Mouse (Mus musculus): ENCODE measurements around the gene Olfr569. TPM values are rescaled to one million over a fixed set of nuclear protein-coding genes. Genes with fewer than 3 reads are reported as not detected.

Gene Olfr569
- not detected in 2 replicates for polyA plus RNA-seq (2014; fragmentation: Nextera tagmentation; extraction: Ambion mirVana)

GRCm38 (mm10) chr7:102890782-102891181 is at the start of gene Olfr569:
Olfr569 (minus strand) TSS chr7:102890882.
- no peak within 1 kb of the TSS for H3K4me3 ChIP-seq (ENCODE audit: low read depth, low read length)
- DNase-seq (ENCODE audit: low spot score) (no peak), ATAC-seq (replicated peaks; ENCODE audit: low FRiP score, low TSS enrichment, low read depth) (no peak)
- no peaks in the 10 kb centered on the region for H3K27me3 ChIP-seq (replicated peaks; ENCODE audit: control insufficient read depth, insufficient read depth, low read length)
- H3K27ac ChIP-seq (ENCODE audit: low read depth), result no peak within 1 kb of the TSS
- H3K36me3 ChIP-seq (ENCODE audit: control insufficient read depth, insufficient read depth, low read length), result no peaks in the 10 kb centered on the region
- H3K9me3 ChIP-seq (ENCODE audit: control insufficient read depth, low read length), result no peaks in the 10 kb centered on the region
- H3K4me1 ChIP-seq (replicated peaks; ENCODE audit: control insufficient read depth, insufficient read depth, low read length), result no peaks in the 10 kb centered on the region
- no peak within 1 kb of the TSS for H3K4me2 ChIP-seq (ENCODE audit: low read length)
- WGBS, result 53% methylated on average over 3 of the region's 3 CpGs
- no peak within 1 kb of the TSS for H3K9ac ChIP-seq (ENCODE audit: low read length)

DNA sequence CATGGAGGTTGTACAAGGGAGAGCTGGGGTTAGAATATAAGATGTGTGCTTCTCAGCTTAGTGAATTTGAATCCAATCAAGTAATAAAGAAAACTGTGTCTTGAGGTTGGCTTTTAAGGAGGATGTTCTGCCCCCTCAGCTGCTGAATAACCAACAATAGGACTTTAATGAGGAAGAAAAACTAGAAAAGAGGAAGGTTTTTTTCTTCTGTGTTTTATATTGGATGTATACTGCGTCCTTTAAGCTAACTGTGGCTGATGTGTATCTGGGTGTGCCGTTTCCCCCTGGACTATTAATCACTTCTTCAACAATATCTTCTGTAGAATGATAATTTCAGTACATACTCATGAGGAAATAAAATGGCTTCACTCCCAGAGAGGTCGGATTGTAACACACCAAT is 36.4 kb upstream of the Olfr569 start:
- ATAC-seq (replicated peaks; ENCODE audit: low FRiP score, low TSS enrichment, low read depth) (no peak), DNase-seq (ENCODE audit: low spot score) (no peak)
- no peaks in the 10 kb centered on the region for H3K4me1 ChIP-seq (replicated peaks; ENCODE audit: control insufficient read depth, insufficient read depth, low read length)
- H3K9me3 ChIP-seq (ENCODE audit: control insufficient read depth, low read length), result no peaks in the 10 kb centered on the region
- H3K27ac ChIP-seq (ENCODE audit: low read depth), result no peak overlapping the region
- H3K36me3 ChIP-seq (ENCODE audit: control insufficient read depth, insufficient read depth, low read length), result no peaks in the 10 kb centered on the region
- no peaks in the 10 kb centered on the region for H3K27me3 ChIP-seq (replicated peaks; ENCODE audit: control insufficient read depth, insufficient read depth, low read length)
- H3K4me2 ChIP-seq (ENCODE audit: low read length), result no peak overlapping the region
- no peak overlapping the region for H3K4me3 ChIP-seq (ENCODE audit: low read depth, low read length)
- WGBS, result 71% methylated on average over 3 of the region's 3 CpGs
- no peak overlapping the region for H3K9ac ChIP-seq (ENCODE audit: low read length)

DNA sequence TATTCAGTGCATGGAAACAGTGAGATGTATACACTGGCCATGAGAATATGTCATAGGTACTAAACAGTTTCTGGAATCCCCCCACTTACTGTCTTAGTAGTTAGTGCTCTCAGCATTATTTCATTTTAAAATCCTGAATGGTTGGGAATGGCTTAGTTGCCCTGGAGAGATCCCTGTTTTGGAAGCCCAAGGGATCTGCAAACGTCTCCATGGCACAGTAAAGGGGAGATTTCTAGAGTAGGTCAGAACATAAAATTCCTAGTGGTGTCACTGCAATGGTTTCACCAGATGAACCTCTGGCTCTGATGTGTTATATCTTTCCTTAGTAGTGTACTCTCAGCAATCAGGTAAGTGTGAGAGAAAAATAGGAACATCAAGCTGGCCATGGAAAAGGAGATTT is 33.4 kb upstream of the Olfr569 start, which contains the start of gene Olfr572:
Gene Olfr572 (plus strand): TSS at position 301 of the 400 bp plus-strand sequence.
- 59% methylated on average over 1 of the region's 1 CpGs for WGBS
- no peaks in the 10 kb centered on the region for H3K27me3 ChIP-seq (replicated peaks; ENCODE audit: control insufficient read depth, insufficient read depth, low read length)
- H3K27ac ChIP-seq (ENCODE audit: low read depth), result no peak within 1 kb of the TSS
- ATAC-seq (replicated peaks; ENCODE audit: low FRiP score, low TSS enrichment, low read depth), result no peak
- no peak within 1 kb of the TSS for H3K4me2 ChIP-seq (ENCODE audit: low read length)
- no peaks in the 10 kb centered on the region for H3K36me3 ChIP-seq (ENCODE audit: control insufficient read depth, insufficient read depth, low read length)
- H3K9ac ChIP-seq (ENCODE audit: low read length), result no peak within 1 kb of the TSS
- no peaks in the 10 kb centered on the region for H3K4me1 ChIP-seq (replicated peaks; ENCODE audit: control insufficient read depth, insufficient read depth, low read length)
- H3K4me3 ChIP-seq (ENCODE audit: low read depth, low read length), result no peak within 1 kb of the TSS
- H3K9me3 ChIP-seq (ENCODE audit: control insufficient read depth, low read length), result no peaks in the 10 kb centered on the region
- DNase-seq (ENCODE audit: low spot score), result no peak

DNA sequence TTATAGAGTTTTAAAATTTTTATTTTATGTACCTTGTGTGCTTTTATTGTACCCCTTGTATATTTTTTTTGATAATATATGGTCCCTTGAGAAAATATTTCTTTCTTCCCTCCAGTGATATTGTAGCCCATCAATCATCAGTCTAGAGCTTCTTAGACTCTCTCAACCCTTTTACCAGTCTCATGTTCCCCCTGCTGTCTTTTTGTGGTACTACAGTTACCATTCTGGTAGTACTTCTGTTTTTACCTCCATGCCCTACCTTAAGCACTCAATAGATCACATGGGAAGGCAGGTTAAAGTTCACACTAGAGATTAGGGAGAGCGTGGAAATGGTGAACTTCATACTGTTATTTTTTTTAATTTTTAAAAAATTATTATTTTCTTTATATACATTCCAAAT is 28.9 kb upstream of the Olfr569 start:
- no peaks in the 10 kb centered on the region for H3K36me3 ChIP-seq (ENCODE audit: control insufficient read depth, insufficient read depth, low read length)
- ATAC-seq (replicated peaks; ENCODE audit: low FRiP score, low TSS enrichment, low read depth) (0 out of 2 replicates have a peak, but pooled peaks have one; percentile 40), DNase-seq (ENCODE audit: low spot score) (no peak)
- H3K9ac ChIP-seq (ENCODE audit: low read length), result no peak overlapping the region
- H3K9me3 ChIP-seq (ENCODE audit: control insufficient read depth, low read length), result no peaks in the 10 kb centered on the region
- no peaks in the 10 kb centered on the region for H3K4me1 ChIP-seq (replicated peaks; ENCODE audit: control insufficient read depth, insufficient read depth, low read length)
- H3K4me3 ChIP-seq (ENCODE audit: low read depth, low read length), result no peak overlapping the region
- no peak overlapping the region for H3K4me2 ChIP-seq (ENCODE audit: low read length)
- no peaks in the 10 kb centered on the region for H3K27me3 ChIP-seq (replicated peaks; ENCODE audit: control insufficient read depth, insufficient read depth, low read length)
- no peak overlapping the region for H3K27ac ChIP-seq (ENCODE audit: low read depth)
- 21% methylated on average over 1 of the region's 1 CpGs for WGBS

DNA sequence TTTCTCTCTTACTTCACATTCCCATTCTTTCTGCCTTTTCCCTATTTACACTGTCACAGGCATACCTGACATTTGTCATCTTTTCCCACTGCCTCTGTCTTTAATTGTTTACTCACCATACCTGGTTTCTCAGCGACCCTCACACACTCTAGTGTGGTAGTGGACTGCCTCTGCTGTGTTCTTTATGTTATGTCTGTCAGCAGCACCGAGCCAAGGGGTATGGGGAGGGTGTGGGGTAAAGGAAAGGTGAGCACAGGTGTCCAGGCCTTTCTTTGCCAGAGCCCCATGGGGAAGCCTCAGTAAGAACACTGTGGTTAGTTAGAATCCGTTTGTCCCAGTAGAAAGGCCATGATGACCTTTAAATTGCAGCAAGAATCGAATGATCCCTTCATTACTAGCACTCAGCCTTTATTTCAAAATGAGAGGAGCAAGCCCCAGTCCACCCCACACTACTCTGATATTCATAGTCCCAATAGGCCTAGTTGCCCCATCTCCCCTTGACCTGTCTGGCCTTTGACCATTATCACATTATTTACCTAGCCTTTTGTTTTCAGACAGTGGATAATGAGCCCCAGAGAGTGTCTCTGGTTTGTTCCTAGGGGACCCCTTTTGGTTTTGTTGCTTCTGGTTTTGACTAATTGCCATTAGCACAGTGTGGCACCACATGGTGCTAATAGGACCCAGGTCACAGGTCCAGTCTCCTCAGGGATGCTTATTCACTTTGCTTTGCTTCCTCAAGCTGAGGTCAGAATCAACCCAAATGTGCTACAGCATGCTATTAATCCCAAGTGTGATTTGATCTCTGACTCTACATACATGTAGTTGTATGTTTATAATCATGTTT is 26.6 kb upstream of the Olfr569 start, which contains the start of gene Olfr571:
Gene Olfr571 (minus strand): TSS at position 505 of the 844 bp plus-strand sequence.
- H3K4me1 ChIP-seq (replicated peaks; ENCODE audit: control insufficient read depth, insufficient read depth, low read length), result no peaks in the 10 kb centered on the region
- H3K9ac ChIP-seq (ENCODE audit: low read length), result no peak within 1 kb of the TSS
- no peaks in the 10 kb centered on the region for H3K27me3 ChIP-seq (replicated peaks; ENCODE audit: control insufficient read depth, insufficient read depth, low read length)
- no peaks in the 10 kb centered on the region for H3K36me3 ChIP-seq (ENCODE audit: control insufficient read depth, insufficient read depth, low read length)
- DNase-seq (ENCODE audit: low spot score) (no peak), ATAC-seq (replicated peaks; ENCODE audit: low FRiP score, low TSS enrichment, low read depth) (no peak)
- H3K9me3 ChIP-seq (ENCODE audit: control insufficient read depth, low read length), result no peaks in the 10 kb centered on the region
- H3K27ac ChIP-seq (ENCODE audit: low read depth), result no peak within 1 kb of the TSS
- WGBS, result 61% methylated on average over 4 of the region's 4 CpGs
- H3K4me3 ChIP-seq (ENCODE audit: low read depth, low read length), result no peak within 1 kb of the TSS
- no peak within 1 kb of the TSS for H3K4me2 ChIP-seq (ENCODE audit: low read length)

- DNase-seq (ENCODE audit: low spot score), result no peak
- ATAC-seq (replicated peaks; ENCODE audit: low FRiP score, low TSS enrichment, low read depth), result no peak
- Histone ChIP-seq H3K4me2 (ENCODE audit: low read length) (no peak overlapping the region), H3K4me1 (replicated peaks; ENCODE audit: control insufficient read depth, insufficient read depth, low read length) (no peaks in the 10 kb centered on the region), H3K27me3 (replicated peaks; ENCODE audit: control insufficient read depth, insufficient read depth, low read length) (no peaks in the 10 kb centered on the region), H3K9ac (ENCODE audit: low read length) (no peak overlapping the region), H3K4me3 (ENCODE audit: low read depth, low read length) (no peak overlapping the region), H3K9me3 (ENCODE audit: control insufficient read depth, low read length) (no peaks in the 10 kb centered on the region), H3K36me3 (ENCODE audit: control insufficient read depth, insufficient read depth, low read length) (no peaks in the 10 kb centered on the region), H3K27ac (ENCODE audit: low read depth) (no peak overlapping the region)
- 51% methylated on average over 5 of the region's 5 CpGs for WGBS
These were observed 25.7 kb upstream of the Olfr569 start for GRCm38 (mm10) chr7:102916405-102916804.

DNA sequence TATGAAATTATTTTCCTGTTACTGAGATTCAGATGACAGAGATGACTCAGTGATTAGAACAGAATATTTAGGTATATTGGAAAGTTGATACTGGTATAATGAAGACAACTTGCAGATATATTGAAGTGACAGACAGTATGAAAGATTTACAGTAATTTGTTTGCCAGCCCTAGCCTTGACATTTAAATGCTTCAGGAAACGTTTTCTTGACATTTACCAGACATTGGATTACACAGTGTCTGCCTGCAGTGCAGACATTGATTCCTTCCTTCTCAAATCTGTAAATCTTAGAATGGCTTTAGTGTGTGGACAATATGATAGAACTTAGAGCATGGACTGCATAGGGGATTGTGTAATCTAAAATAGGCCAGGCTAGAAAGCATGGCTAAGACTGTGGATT is 24.6 kb upstream of the Olfr569 start:
- H3K9me3 ChIP-seq (ENCODE audit: control insufficient read depth, low read length), result no peaks in the 10 kb centered on the region
- DNase-seq (ENCODE audit: low spot score) (no peak), ATAC-seq (replicated peaks; ENCODE audit: low FRiP score, low TSS enrichment, low read depth) (no peak)
- H3K4me3 ChIP-seq (ENCODE audit: low read depth, low read length), result no peak overlapping the region
- no peak overlapping the region for H3K9ac ChIP-seq (ENCODE audit: low read length)
- 6% methylated on average over 1 of the region's 1 CpGs for WGBS
- no peaks in the 10 kb centered on the region for H3K27me3 ChIP-seq (replicated peaks; ENCODE audit: control insufficient read depth, insufficient read depth, low read length)
- H3K4me2 ChIP-seq (ENCODE audit: low read length), result no peak overlapping the region
- no peak overlapping the region for H3K27ac ChIP-seq (ENCODE audit: low read depth)
- no peaks in the 10 kb centered on the region for H3K4me1 ChIP-seq (replicated peaks; ENCODE audit: control insufficient read depth, insufficient read depth, low read length)
- H3K36me3 ChIP-seq (ENCODE audit: control insufficient read depth, insufficient read depth, low read length), result no peaks in the 10 kb centered on the region

DNA sequence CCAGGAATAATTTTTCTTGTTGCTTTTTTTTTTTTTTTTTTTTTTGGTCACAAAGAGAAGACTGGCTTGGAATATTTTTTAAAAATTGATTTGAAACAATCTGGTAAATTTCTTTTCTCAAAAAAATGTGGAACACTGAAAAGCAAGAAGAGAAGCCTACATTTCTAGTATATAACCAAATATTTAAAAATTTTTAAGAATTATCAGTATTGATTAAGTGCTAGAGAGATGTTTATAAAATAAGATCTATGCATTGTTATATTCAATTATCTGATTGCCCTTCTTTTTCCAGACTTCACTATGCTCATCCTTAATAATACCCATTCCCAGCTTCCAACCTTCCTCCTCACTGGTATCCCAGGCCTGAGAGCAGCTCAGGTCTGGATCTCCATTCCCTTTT is 13.9 kb downstream of the Olfr569 start, which contains the start of gene Olfr568:
Gene Olfr568 (plus strand): TSS at position 301 of the 400 bp plus-strand sequence.
- Histone ChIP-seq H3K36me3 (ENCODE audit: control insufficient read depth, insufficient read depth, low read length) (no peaks in the 10 kb centered on the region), H3K4me1 (replicated peaks; ENCODE audit: control insufficient read depth, insufficient read depth, low read length) (no peaks in the 10 kb centered on the region), H3K9ac (ENCODE audit: low read length) (no peak within 1 kb of the TSS), H3K27ac (ENCODE audit: low read depth) (no peak within 1 kb of the TSS), H3K9me3 (ENCODE audit: control insufficient read depth, low read length) (no peaks in the 10 kb centered on the region), H3K27me3 (replicated peaks; ENCODE audit: control insufficient read depth, insufficient read depth, low read length) (no peaks in the 10 kb centered on the region), H3K4me3 (ENCODE audit: low read depth, low read length) (no peak within 1 kb of the TSS), H3K4me2 (ENCODE audit: low read length) (no peak within 1 kb of the TSS)
- ATAC-seq (replicated peaks; ENCODE audit: low FRiP score, low TSS enrichment, low read depth) (no peak), DNase-seq (ENCODE audit: low spot score) (no peak)

DNA sequence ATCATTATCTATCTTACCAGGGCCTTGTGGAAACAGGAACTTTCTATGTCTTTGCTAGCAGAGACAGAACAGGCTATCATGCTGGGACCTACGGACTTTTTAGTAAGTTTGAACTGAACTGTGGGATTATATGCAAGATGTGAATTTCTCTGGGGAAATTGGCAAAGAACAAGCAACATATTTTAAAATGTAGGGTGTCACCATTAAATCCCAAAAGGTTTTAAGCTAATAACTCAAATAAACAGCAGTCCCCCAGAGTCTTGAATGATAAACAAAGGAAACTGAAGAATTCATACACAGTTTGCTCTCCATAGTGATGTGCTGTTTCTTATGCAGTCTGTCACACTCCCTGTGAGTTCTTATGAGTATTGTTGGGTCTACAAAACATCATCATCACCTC is 32.0 kb downstream of the Olfr569 start, which contains the start of gene Olfr566:
Gene Olfr566 (minus strand): TSS at position 101 of the 400 bp plus-strand sequence.
- no peak within 1 kb of the TSS for H3K4me3 ChIP-seq (ENCODE audit: low read depth, low read length)
- WGBS, result 71% methylated on average over 1 of the region's 1 CpGs
- no peak for DNase-seq (ENCODE audit: low spot score)

More for the DNA sequence above, 32.0 kb downstream of the Olfr569 start, which contains the start of gene Olfr566:
- Histone ChIP-seq H3K9me3 (ENCODE audit: control insufficient read depth, low read length) (no peaks in the 10 kb centered on the region), H3K4me1 (replicated peaks; ENCODE audit: control insufficient read depth, insufficient read depth, low read length) (no peaks in the 10 kb centered on the region), H3K4me2 (ENCODE audit: low read length) (no peak within 1 kb of the TSS), H3K9ac (ENCODE audit: low read length) (no peak within 1 kb of the TSS), H3K36me3 (ENCODE audit: control insufficient read depth, insufficient read depth, low read length) (no peaks in the 10 kb centered on the region), H3K27ac (ENCODE audit: low read depth) (no peak within 1 kb of the TSS), H3K27me3 (replicated peaks; ENCODE audit: control insufficient read depth, insufficient read depth, low read length) (no peaks in the 10 kb centered on the region)
- ATAC-seq (replicated peaks; ENCODE audit: low FRiP score, low TSS enrichment, low read depth), result no peak
